Mouse (Mus musculus) ES-CJ7 (cell line): ENCODE results near the gene Speer4d.

Experiments used
- DNase-seq: peaks from one replicate; pipeline ENCODE4 v3.0.0; 2011; ENCODE audit warnings: low read depth, low spot score

Gene Speer4d

GRCm38 (mm10) chr5:15670789-15671188 is 51.9 kb downstream of the Speer4d start:
- DNase-seq: peak; percentile 48
